Mouse (Mus musculus) activated CD4-positive, CD25-positive, alpha-beta regulatory T cell (primary cell): ENCODE measurements around the gene Hbb-bh2. TPM values are rescaled to one million over a fixed set of nuclear protein-coding genes. Genes with fewer than 3 reads are reported as not detected.

Experiments
- polyA plus RNA-seq, 2 experiments: library from polyadenylated mRNA; unstranded; fragments of 100-300 nt; shearing (Covaris generic); gene quantifications; one replicate each; pipeline ENCODE4 v1.2.1; 2017

Gene Hbb-bh2
- not detected for polyA plus RNA-seq

GRCm38 (mm10) chr7:103840268-103840667 lies at the start of gene Hbb-bh2:
TSS of gene Hbb-bh2 (minus strand) at chr7:103840520.

GRCm38 (mm10) chr7:103886152-103886551 lies 45.8 kb upstream of the Hbb-bh2 start, which contains the start of gene Olfr66:
TSS of gene Olfr66 (minus strand) at chr7:103886252.

GRCm38 (mm10) chr7:103853090-103853489 lies 12.8 kb upstream of the Hbb-bh2 start, which contains the start of gene Hbb-y:
TSS of gene Hbb-y (minus strand) at chr7:103853216.

GRCm38 (mm10) chr7:103843034-103843433 lies 2.7 kb upstream of the Hbb-bh2 start, which contains the start of gene Hbb-bh1:
TSS of gene Hbb-bh1 (minus strand) at chr7:103843164.

GRCm38 (mm10) chr7:103827808-103828207 lies 12.5 kb downstream of the Hbb-bh2 start, which contains the start of gene Hbb-bs:
TSS of gene Hbb-bs (minus strand) at chr7:103828096.

GRCm38 (mm10) chr7:103813766-103814165 lies 26.6 kb downstream of the Hbb-bh2 start, which contains the start of gene Hbb-bt:
TSS of gene Hbb-bt (minus strand) at chr7:103813996.

GRCm38 (mm10) chr7:103791721-103792120 lies 48.6 kb downstream of the Hbb-bh2 start, which contains the start of gene Olfr67:
TSS of gene Olfr67 (minus strand) at chr7:103791821.

Other genes starting within 250 kb of the Hbb-bh2 start
- gene Olfr619, start 239.9 kb downstream of the Hbb-bh2 start, polyA plus RNA-seq = not detected
- gene Olfr620, start 228.0 kb downstream of the Hbb-bh2 start, polyA plus RNA-seq = under 1 TPM; 0.06 to 0.15 TPM
- gene Olfr622, start 197.8 kb downstream of the Hbb-bh2 start, polyA plus RNA-seq = not detected
- under 1 TPM in 1 of 2 experiments, not detected in 1; 0.16 TPM for gene Olfr623, start 176.8 kb downstream of the Hbb-bh2 start, polyA plus RNA-seq
- gene Olfr624, start 169.3 kb downstream of the Hbb-bh2 start, polyA plus RNA-seq = under 1 TPM in 1 of 2 experiments, not detected in 1; 0.06 TPM
- not detected for gene Olfr625-ps1, start 157.8 kb downstream of the Hbb-bh2 start, polyA plus RNA-seq
- under 1 TPM in 1 of 2 experiments, not detected in 1; 0.41 TPM for gene Olfr243, start 125.8 kb downstream of the Hbb-bh2 start, polyA plus RNA-seq
- not detected for gene Olfr628, start 110.1 kb downstream of the Hbb-bh2 start, polyA plus RNA-seq
- not detected for gene Olfr629, start 95.6 kb downstream of the Hbb-bh2 start, polyA plus RNA-seq
- not detected for gene Olfr630, start 83.2 kb downstream of the Hbb-bh2 start, polyA plus RNA-seq
- not detected for gene Olfr69, start 68.9 kb downstream of the Hbb-bh2 start, polyA plus RNA-seq
- not detected for gene Olfr68, start 60.8 kb downstream of the Hbb-bh2 start, polyA plus RNA-seq
- not detected for gene Olfr67, start 48.7 kb downstream of the Hbb-bh2 start, polyA plus RNA-seq
- gene Hbb-bt, start 26.5 kb downstream of the Hbb-bh2 start, polyA plus RNA-seq = 10 to 100 TPM; 63.1 to 67.8 TPM
- 100 to 1,000 TPM; 302 to 371 TPM for gene Hbb-bs, start 12.4 kb downstream of the Hbb-bh2 start, polyA plus RNA-seq
- not detected for gene Hbb-bh1, start 2.6 kb upstream of the Hbb-bh2 start, polyA plus RNA-seq
- gene Hbb-y, start 12.7 kb upstream of the Hbb-bh2 start, polyA plus RNA-seq = not detected
- not detected for gene Olfr66, start 45.7 kb upstream of the Hbb-bh2 start, polyA plus RNA-seq
- not detected for gene Olfr64, start 54.0 kb upstream of the Hbb-bh2 start, polyA plus RNA-seq
- gene Olfr65, start 63.0 kb upstream of the Hbb-bh2 start, polyA plus RNA-seq = not detected
- not detected for gene Olfr631, start 88.3 kb upstream of the Hbb-bh2 start, polyA plus RNA-seq
- gene Olfr632, start 93.8 kb upstream of the Hbb-bh2 start, polyA plus RNA-seq = not detected
- not detected for gene Olfr633, start 103.9 kb upstream of the Hbb-bh2 start, polyA plus RNA-seq
- under 1 TPM in 1 of 2 experiments, not detected in 1; 0.04 TPM for gene Olfr635, start 130.6 kb upstream of the Hbb-bh2 start, polyA plus RNA-seq
- not detected for gene Olfr638, start 158.2 kb upstream of the Hbb-bh2 start, polyA plus RNA-seq
- gene Olfr639, start 176.8 kb upstream of the Hbb-bh2 start, polyA plus RNA-seq = under 1 TPM; 0.04 TPM
- gene Olfr640, start 185.1 kb upstream of the Hbb-bh2 start, polyA plus RNA-seq = not detected
- not detected for gene Olfr641, start 194.9 kb upstream of the Hbb-bh2 start, polyA plus RNA-seq
- gene Olfr642, start 212.1 kb upstream of the Hbb-bh2 start, polyA plus RNA-seq = under 1 TPM in 1 of 2 experiments, not detected in 1; 0.05 TPM
- under 1 TPM in 1 of 2 experiments, not detected in 1; 0.18 TPM for gene 4930516K23Rik, start 220.9 kb upstream of the Hbb-bh2 start, polyA plus RNA-seq
- gene Olfr644, start 231.3 kb upstream of the Hbb-bh2 start, polyA plus RNA-seq = not detected
- not detected for gene Olfr645, start 244.9 kb upstream of the Hbb-bh2 start, polyA plus RNA-seq